Mouse (Mus musculus): ENCODE measurements around the gene Itga9. TPM values are rescaled to one million over a fixed set of nuclear protein-coding genes. Genes with fewer than 3 reads are reported as not detected.

Gene Itga9
- 0.35 and 0.60 TPM in 2 replicates for polyA plus RNA-seq (2021; fragmentation: Nextera tagmentation)
- long read RNA-seq, experiment 1, partial matches to known transcripts, result 1 of 1 reads
- long read RNA-seq, experiment 1, other reads (novel, unspliced or antisense), result 0 of 1 reads
- long read RNA-seq, experiment 2, partial matches to known transcripts, result 1 of 5 reads
- long read RNA-seq, experiment 2, other reads (novel, unspliced or antisense), result 4 of 5 reads

DNA sequence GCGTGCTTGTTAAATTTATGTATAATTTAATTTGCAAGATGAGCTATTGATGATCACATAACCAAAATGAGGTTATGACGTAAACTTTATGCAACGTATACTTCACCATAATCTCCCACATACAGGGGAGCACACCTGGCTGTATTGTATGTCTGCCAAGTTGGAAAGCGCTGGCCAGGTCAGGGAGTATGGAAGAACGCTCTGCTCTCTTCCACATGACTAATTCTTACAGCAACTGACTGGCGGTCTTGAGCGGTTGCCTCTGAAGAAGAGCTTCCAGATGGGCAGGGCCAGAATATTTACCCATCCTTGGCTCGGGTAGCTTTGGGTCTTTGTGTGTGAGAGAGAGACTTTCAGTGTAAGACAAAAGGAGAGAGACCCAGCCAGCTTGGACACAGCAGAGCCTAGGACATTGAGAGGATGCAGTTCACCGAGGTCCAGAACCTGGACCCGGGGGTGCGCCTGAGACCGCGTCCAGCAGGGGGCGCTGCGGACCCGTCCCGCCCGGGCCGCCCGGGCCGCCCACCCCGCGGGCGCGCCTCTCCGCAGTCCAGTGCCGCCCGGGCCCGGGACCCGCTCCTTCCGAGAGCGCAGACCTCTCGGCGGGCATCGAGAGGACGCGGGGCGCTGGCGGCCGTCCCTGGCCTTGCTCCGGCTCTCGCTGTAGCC, at the start of gene Itga9:
Itga9 (plus strand) TSS at position 543 of the 669 bp plus-strand sequence.

DNA sequence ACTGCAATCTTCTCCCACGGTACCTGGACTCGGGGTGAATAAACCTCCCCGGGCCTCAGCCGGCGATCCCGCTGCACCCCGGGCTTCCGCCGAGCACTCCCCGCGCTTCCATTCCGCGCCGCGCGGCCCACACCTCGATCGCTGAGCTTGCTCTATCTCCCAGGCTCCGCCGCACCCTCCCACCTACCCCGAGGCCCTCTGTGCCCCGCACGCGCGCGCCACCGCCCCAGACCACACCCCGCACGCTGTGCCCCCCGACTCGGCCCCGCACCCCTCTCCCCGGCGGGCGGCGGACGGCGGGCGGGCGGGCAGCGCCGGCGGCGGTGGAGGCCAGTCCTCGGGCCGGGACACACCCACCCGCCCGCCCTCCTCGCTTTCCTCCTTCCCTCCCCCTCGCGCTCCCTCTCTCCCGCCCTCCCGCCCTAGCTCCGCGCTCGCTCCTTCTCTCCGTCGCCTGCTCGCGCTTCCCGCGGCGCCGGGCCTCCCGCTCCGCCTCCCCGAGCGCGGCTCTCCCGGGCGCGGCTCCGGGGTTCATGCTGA, 319.7 kb downstream of the Itga9 start, which contains the start of gene Ctdspl:
Ctdspl (plus strand) TSS at position 343 of the 540 bp plus-strand sequence.

Other genes with a start within 250 kb of the Itga9 start
- 0.68 and 0.74 TPM in 2 replicates for gene Eomes, start 128.5 kb upstream of the Itga9 start, polyA plus RNA-seq (2021; fragmentation: Nextera tagmentation)
- gene Golga4, start 100.4 kb upstream of the Itga9 start, polyA plus RNA-seq (2021; fragmentation: Nextera tagmentation), result 8.7 and 9.1 TPM in 2 replicates

Data from layer of hippocampus, adult 6 months (tissue).